Mouse (Mus musculus): ENCODE measurements around the gene Nppa. TPM values are rescaled to one million over a fixed set of nuclear protein-coding genes. Genes with fewer than 3 reads are reported as not detected.

The Nppa gene
- total RNA-seq (2023) = not detected

GRCm38 (mm10) chr4:148000202-148000772 lies at the start of gene Nppa:
Nppa (plus strand) TSS chr4:148000722.

DNA sequence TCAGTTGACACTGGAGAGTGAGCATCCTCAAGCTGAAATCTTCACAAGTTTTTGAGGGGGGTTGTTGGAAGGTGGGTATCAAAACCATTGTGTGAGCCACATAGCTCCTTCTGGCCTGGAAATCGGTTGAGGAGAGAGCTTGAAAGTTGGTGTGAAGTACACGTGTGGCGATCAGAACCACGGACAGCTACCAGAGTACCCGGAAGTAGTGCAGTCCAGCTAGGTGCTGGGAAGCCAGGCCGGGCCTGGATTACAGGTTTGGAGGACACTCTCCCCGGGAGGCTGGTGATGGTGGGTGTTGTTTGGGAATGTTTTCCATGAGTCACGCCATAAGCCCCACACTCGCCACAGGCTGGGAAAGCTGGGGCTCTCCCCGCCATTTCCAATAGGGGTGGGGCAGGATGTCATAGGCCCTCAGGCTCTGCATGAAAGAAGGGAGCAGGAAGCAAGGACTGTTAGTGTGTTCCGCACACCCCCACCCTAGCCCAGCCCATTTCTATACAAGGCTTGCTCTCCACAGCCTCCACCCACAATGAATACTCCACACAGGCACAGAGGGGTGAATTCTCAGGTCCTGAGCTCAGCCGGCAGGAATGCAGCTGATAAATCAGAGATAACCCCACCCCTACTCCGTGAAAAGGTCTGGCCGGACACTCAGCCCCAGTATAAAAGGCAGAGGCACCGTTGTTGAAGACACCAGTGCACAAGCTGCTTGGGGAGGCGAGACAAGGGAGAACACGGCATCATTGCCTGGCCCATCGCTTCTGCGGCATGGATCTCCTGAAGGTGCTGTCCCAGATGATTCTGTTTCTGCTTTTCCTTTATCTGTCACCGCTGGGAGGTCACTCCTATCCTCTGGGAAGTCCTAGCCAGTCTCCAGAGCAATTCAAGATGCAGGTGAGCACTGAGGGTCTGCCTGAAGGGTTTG lies 15.1 kb upstream of the Nppa start, which contains the start of gene Nppb:
TSS of gene Nppb (plus strand) at position 584 of the 928 bp plus-strand sequence.

GRCm38 (mm10) chr4:148038600-148039253 lies 38.2 kb downstream of the Nppa start, which contains the start of the genes Clcn6 and Mthfr:
Clcn6 (minus strand) TSS chr4:148038821.
Mthfr (plus strand) TSS chr4:148039077.

Other genes with a start within 250 kb of the Nppa start
- 10 to 100 TPM; 17.2 to 17.9 TPM for gene Zfp984, start 190.9 kb upstream of the Nppa start, total RNA-seq (2023)
- 10 to 100 TPM; 14.4 to 23.7 TPM for gene Zfp933, start 152.4 kb upstream of the Nppa start, total RNA-seq (2023)
- gene Miip, start 131.9 kb upstream of the Nppa start, total RNA-seq (2023) = 10 to 100 TPM; 46.2 to 52.4 TPM
- gene Fv1, start 131.7 kb upstream of the Nppa start, total RNA-seq (2023) = 10 to 100 TPM in 1 of 2 experiments, 1 to 10 TPM in 1; 9.8 to 16.0 TPM
- 10 to 100 TPM; 46.3 to 53.6 TPM for gene Mfn2, start 96.0 kb upstream of the Nppa start, total RNA-seq (2023)
- gene Plod1, start 64.0 kb upstream of the Nppa start, total RNA-seq (2023) = 1 to 10 TPM; 6.5 to 6.7 TPM
- gene 2510039O18Rik, start 59.8 kb upstream of the Nppa start, total RNA-seq (2023) = 10 to 100 TPM; 65.5 to 69.7 TPM
- gene Nppb, start 14.9 kb upstream of the Nppa start, total RNA-seq (2023) = not detected
- gene Clcn6, start 38.1 kb downstream of the Nppa start, total RNA-seq (2023) = 10 to 100 TPM; 38.3 to 38.7 TPM
- gene Mthfr, start 38.4 kb downstream of the Nppa start, total RNA-seq (2023) = 10 to 100 TPM; 15.1 to 18.0 TPM
- gene Agtrap, start 87.3 kb downstream of the Nppa start, total RNA-seq (2023) = 10 to 100 TPM; 12.8 to 16.6 TPM
- gene Mad2l2, start 129.7 kb downstream of the Nppa start, total RNA-seq (2023) = 10 to 100 TPM; 29.2 to 31.7 TPM
- gene Draxin, start 130.0 kb downstream of the Nppa start, total RNA-seq (2023) = not detected
- 10 to 100 TPM; 14.1 to 18.5 TPM for gene Fbxo6, start 151.4 kb downstream of the Nppa start, total RNA-seq (2023)
- 1 to 10 TPM; 5.6 to 6.2 TPM for gene Fbxo44, start 159.8 kb downstream of the Nppa start, total RNA-seq (2023)
- gene Fbxo2, start 159.9 kb downstream of the Nppa start, total RNA-seq (2023) = not detected

All from B cell, adult 67 days (primary cell).